Mouse (Mus musculus): ENCODE measurements at regions not wholly inside any gene's neighbourhood (a gene's known extent, or its start where the extent isn't known, plus 50 kb on each side); places are given as distances from the start of the nearest gene placed in this dataset.

- no peak for TF ChIP-seq MAX (IDR thresholded peaks at IDR 0.05)
- TF ChIP-seq CTCF (IDR thresholded peaks at IDR 0.05; ENCODE audit: control insufficient read depth, insufficient read depth, insufficient read length), result no peak
- no peak for TF ChIP-seq CEBPB (IDR thresholded peaks at IDR 0.05; ENCODE audit: low read depth)
- no peak for TF ChIP-seq MYOD1 (IDR thresholded peaks at IDR 0.05; ENCODE audit: control insufficient read depth, insufficient read length, low read depth)
- TF ChIP-seq FOSL1 (IDR thresholded peaks at IDR 0.05; ENCODE audit: insufficient read depth, low read length, poor library complexity, severe bottlenecking), result no peak
- no peak for TF ChIP-seq USF1 (IDR thresholded peaks at IDR 0.05; ENCODE audit: low read depth)
- no peak for TF ChIP-seq MYOG (IDR thresholded peaks at IDR 0.05; ENCODE audit: control insufficient read depth, extremely low read depth, insufficient read length)
Observed at GRCm38 (mm10) chr10:9457222-9457621, 217.8 kb downstream of the Samd5 start.

Measured in C2C12 (cell line).